Mouse (Mus musculus) ES-E14 (cell line): Measurements from ENCODE around the gene Fgf18.

ENCODE experiments used
- HCFC1 ChIP-seq: IDR thresholded peaks from 2 replicates; pipeline ENCODE4 v1.6.1; 2012; ENCODE audit warnings: low read length, inconsistent platforms, borderline replicate concordance; ENCODE audit not compliant: insufficient read depth
- MAFK ChIP-seq: IDR thresholded peaks from 2 replicates; pipeline ENCODE4 v1.6.1; 2014; ENCODE audit warnings: mild to moderate bottlenecking, low read depth, low read length, inconsistent platforms; ENCODE audit not compliant: insufficient read depth
- ZC3H11A ChIP-seq: IDR thresholded peaks from 2 replicates; pipeline ENCODE4 v1.6.1; 2012; ENCODE audit warnings: low read depth, mild to moderate bottlenecking, inconsistent platforms, low read length, borderline replicate concordance
- ZNF384 ChIP-seq: IDR thresholded peaks from 2 replicates; pipeline ENCODE4 v1.6.1; 2012; ENCODE audit warnings: low read depth, low read length, inconsistent platforms

DNA sequence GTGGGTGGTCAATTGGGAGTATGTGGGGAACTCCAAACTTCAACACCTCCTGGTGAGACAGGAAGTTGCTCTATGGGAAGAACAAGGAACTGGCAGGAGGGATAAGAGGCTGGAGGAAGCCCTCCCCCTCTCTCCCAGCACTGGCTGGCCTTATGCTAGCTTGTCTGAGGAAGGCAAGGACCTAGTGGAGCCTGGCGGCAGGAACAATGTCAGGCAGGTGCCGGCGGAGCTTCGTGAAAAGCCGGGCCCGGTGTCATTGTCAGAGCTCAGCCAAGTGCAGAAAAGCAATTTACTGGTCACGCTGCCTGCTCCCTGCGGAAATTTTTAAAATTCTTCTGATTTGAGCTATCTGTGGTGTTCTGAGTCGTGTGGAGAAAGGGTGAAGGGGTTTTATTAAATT lies 3.3 kb downstream of the Fgf18 start:
- TF ChIP-seq ZC3H11A (no peak), ZNF384 (no peak), MAFK (no peak), HCFC1 (no peak)
